Mouse (Mus musculus): ENCODE results near the gene Eif4b. TPM values are rescaled to one million over a fixed set of nuclear protein-coding genes. Genes with fewer than 3 reads are reported as not detected.

Eif4b gene
- total and polyA plus RNA-seq, 3 experiments = 536 to 652 (median 555) TPM

- no peak for TF ChIP-seq GABPA (IDR thresholded peaks at IDR 0.05; ENCODE audit: insufficient replicate concordance, low read depth, low read length)
- TF ChIP-seq ZMIZ1 (IDR thresholded peaks at IDR 0.05; ENCODE audit: low read depth, low read length) = no peak
- TF ChIP-seq PAX5 (IDR thresholded peaks at IDR 0.05; ENCODE audit: low read length) = no peak
- no peak for TF ChIP-seq ELF1 (IDR thresholded peaks at IDR 0.05; ENCODE audit: low read depth, low read length)
- no peak for TF ChIP-seq CHD1 (IDR thresholded peaks at IDR 0.05; ENCODE audit: low read depth, low read length)
- TF ChIP-seq POLR2AphosphoS2 (IDR thresholded peaks at IDR 0.05; ENCODE audit: low read depth, low read length) = no peak
- no peak for TF ChIP-seq RAD21 (IDR thresholded peaks at IDR 0.05; ENCODE audit: low read depth, low read length)
- TF ChIP-seq MAZ (IDR thresholded peaks at IDR 0.05; ENCODE audit: low read depth, low read length) = no peak
- TF ChIP-seq ZKSCAN1 (IDR thresholded peaks at IDR 0.05; ENCODE audit: borderline replicate concordance, low read depth, low read length) = no peak
- no peak for TF ChIP-seq TBP (conservative IDR thresholded peaks at IDR 0.05; ENCODE audit: low read depth, low read length)
- TF ChIP-seq CHD2 (IDR thresholded peaks at IDR 0.05; ENCODE audit: low read length) = no peak
- Histone ChIP-seq H3K27ac (ENCODE audit: insufficient read depth, low read depth) (no peak overlapping the region), H3K9me3 (replicated peaks; ENCODE audit: low read length) (no peaks in the 10 kb centered on the region), H3K27me3 (replicated peaks) (peaks cover 77% of the 10 kb centered on the region), H3K4me2 (ENCODE audit: insufficient read depth, low read depth, poor library complexity, severe bottlenecking) (no peak overlapping the region), H3K36me3 (replicated peaks in 1 of 2; ENCODE audit: control insufficient read depth in 1 of 2, insufficient read depth in 1 of 2, low read length in 1 of 2) (peaks cover 3 to 17% of the 10 kb centered on the region in 2 experiments), H3K4me3 (replicated peaks in 1 of 3; ENCODE audit: low read depth in 2 of 3, low read length in 2 of 3, poor library complexity in 1 of 3) (no peak overlapping the region), H3K79me2 (replicated peaks; ENCODE audit: control insufficient read depth, extremely low read depth, insufficient read depth, poor library complexity, severe bottlenecking) (no peaks in the 10 kb centered on the region), H3K4me1 (ENCODE audit: control insufficient read depth in 1 of 2, insufficient read depth in 2 of 2) (peaks cover 11 to 44% of the 10 kb centered on the region in 2 experiments), H3K9ac (ENCODE audit: insufficient read depth, low read depth) (no peak overlapping the region)
- dilution Hi-C loops (cut with MboI; ENCODE audit: extremely low pct_ligation_motif_present, extremely low pct_unique_long_range_greater_than_20kb, low sequenced_read_pairs) (no loop called here), in situ Hi-C loops (cut with MboI; ENCODE audit: low pct_ligation_motif_present, low pct_unique_long_range_greater_than_20kb, low sequenced_read_pairs) (loop anchor here (5.0 kb wide), 1 partner anchor 35 kb away; the partner anchor contains the start of gene Spryd3)
- DNase-seq (ENCODE audit: extremely low read depth) = no peak
These were observed 29.1 kb downstream of the Eif4b start for GRCm38 (mm10) chr15:102102548-102103121.

- H3K4me3 ChIP-seq (replicated peaks in 1 of 3; ENCODE audit: low read depth in 2 of 3, low read length in 2 of 3, poor library complexity in 1 of 3) = no peak overlapping the region
- H3K36me3 ChIP-seq (replicated peaks in 1 of 2; ENCODE audit: control insufficient read depth in 1 of 2, insufficient read depth in 1 of 2, low read length in 1 of 2) = peaks cover 0 to 9% of the 10 kb centered on the region in 2 experiments
- in situ Hi-C loops (cut with MboI; ENCODE audit: low pct_ligation_motif_present, low pct_unique_long_range_greater_than_20kb, low sequenced_read_pairs) = loop anchor here (5.0 kb wide), 1 partner anchor 34 kb away; the partner anchor contains the start of gene Spryd3
- dilution Hi-C loops (cut with MboI; ENCODE audit: extremely low pct_ligation_motif_present, extremely low pct_unique_long_range_greater_than_20kb, low sequenced_read_pairs) = no loop called here
- no peak overlapping the region for H3K9ac ChIP-seq (ENCODE audit: insufficient read depth, low read depth)
- TF ChIP-seq GABPA (IDR thresholded peaks at IDR 0.05; ENCODE audit: insufficient replicate concordance, low read depth, low read length) (no peak), CHD1 (IDR thresholded peaks at IDR 0.05; ENCODE audit: low read depth, low read length) (no peak), MEF2A (IDR thresholded peaks at IDR 0.05; ENCODE audit: borderline replicate concordance, low read depth, low read length) (no peak), ETS1 (conservative IDR thresholded peaks at IDR 0.05; ENCODE audit: low read depth, low read length) (no peak), MXI1 (IDR thresholded peaks at IDR 0.05; ENCODE audit: low read depth, low read length) (no peak), POLR2AphosphoS2 (IDR thresholded peaks at IDR 0.05; ENCODE audit: low read depth, low read length) (no peak), RAD21 (IDR thresholded peaks at IDR 0.05; ENCODE audit: low read depth, low read length) (no peak), BHLHE40 (IDR thresholded peaks at IDR 0.05; ENCODE audit: low read depth, low read length) (no peak), POLR2A (IDR thresholded peaks at IDR 0.05; ENCODE audit: low read depth, low read length) (no peak), NRF1 (IDR thresholded peaks at IDR 0.05; ENCODE audit: low read depth, low read length) (no peak), ZKSCAN1 (IDR thresholded peaks at IDR 0.05; ENCODE audit: borderline replicate concordance, low read depth, low read length) (no peak), E2F4 (IDR thresholded peaks at IDR 0.05; ENCODE audit: insufficient replicate concordance, low read depth, low read length) (no peak), PAX5 (IDR thresholded peaks at IDR 0.05; ENCODE audit: low read length) (no peak), CHD2 (IDR thresholded peaks at IDR 0.05; ENCODE audit: low read length) (no peak), ELF1 (IDR thresholded peaks at IDR 0.05; ENCODE audit: low read depth, low read length) (no peak), MAX (IDR thresholded peaks at IDR 0.05; ENCODE audit: low read length) (no peak), HCFC1 (IDR thresholded peaks at IDR 0.05; ENCODE audit: low read depth, low read length) (no peak), CTCF (conservative IDR thresholded peaks at IDR 0.05 in 1 of 2, IDR thresholded peaks at IDR 0.05 in 1 of 2; ENCODE audit: low read depth in 2 of 2, low read length in 2 of 2) (no peak)
- H3K27ac ChIP-seq (ENCODE audit: insufficient read depth, low read depth) = no peak overlapping the region
- no peak for DNase-seq (ENCODE audit: extremely low read depth)
- H3K4me1 ChIP-seq (ENCODE audit: control insufficient read depth in 1 of 2, insufficient read depth in 2 of 2) = peaks cover 14 to 52% of the 10 kb centered on the region in 2 experiments
- H3K4me2 ChIP-seq (ENCODE audit: insufficient read depth, low read depth, poor library complexity, severe bottlenecking) = no peak overlapping the region
- no peaks in the 10 kb centered on the region for H3K79me2 ChIP-seq (replicated peaks; ENCODE audit: control insufficient read depth, extremely low read depth, insufficient read depth, poor library complexity, severe bottlenecking)
- H3K9me3 ChIP-seq (replicated peaks; ENCODE audit: low read length) = no peaks in the 10 kb centered on the region
- H3K27me3 ChIP-seq (replicated peaks) = peaks cover 84% of the 10 kb centered on the region
These were observed 29.9 kb downstream of the Eif4b start for GRCm38 (mm10) chr15:102103371-102103946.
